Mouse (Mus musculus) forebrain, embryonic 14.5 days (tissue): ENCODE measurements around the gene Fry. TPM values are rescaled to one million over a fixed set of nuclear protein-coding genes. Genes with fewer than 3 reads are reported as not detected.
A peak's percentile ranks its signal among the peaks of the same experiment; 100 is the strongest.

ENCODE experiments used
- ATAC-seq: fragments of 200-750 bp; cut with Nextera tagmentation; 2 replicates; pipeline ENCODE4 v1.8.0; 2017; ENCODE audit warnings: mild to moderate bottlenecking, moderate library complexity
- DNase-seq: peaks from one replicate; pipeline ENCODE4 v3.0.0-alpha.2; 2015; ENCODE audit warnings: low spot score
- H3K27ac ChIP-seq: fragments of 300-500 bp; sonication (generic); 2 replicates; pipeline ENCODE4 v1.5.1; 2014; ENCODE audit warnings: low read depth, mild to moderate bottlenecking, control low read depth, low read length, moderate library complexity
- H3K27me3 ChIP-seq: fragments of 300-500 bp; sonication (generic); replicated peaks from 2 replicates; pipeline ENCODE4 v1.6.1; 2014; ENCODE audit warnings: low read length, control low read depth, mixed read lengths; ENCODE audit not compliant: control insufficient read depth, insufficient read depth
- H3K36me3 ChIP-seq: fragments of 300-500 bp; sonication (generic); 2 replicates; pipeline ENCODE4 v1.6.1; 2014; ENCODE audit warnings: low read length, control low read depth; ENCODE audit not compliant: control insufficient read depth, insufficient read depth
- H3K4me1 ChIP-seq: fragments of 300-500 bp; sonication (generic); 2 replicates; pipeline ENCODE4 v1.6.1; 2014; ENCODE audit warnings: antibody characterized with exemption, low read length, control low read depth; ENCODE audit not compliant: control insufficient read depth, insufficient read depth
- H3K4me2 ChIP-seq: fragments of 300-500 bp; sonication (generic); 2 replicates; pipeline ENCODE4 v1.6.1; 2014; ENCODE audit warnings: mild to moderate bottlenecking, control low read depth, low read length
- H3K4me3 ChIP-seq: fragments of 300-500 bp; sonication (generic); 2 replicates; pipeline ENCODE4 v1.5.1; 2014; ENCODE audit warnings: low read depth, low read length, control low read depth
- H3K9ac ChIP-seq: fragments of 300-500 bp; sonication (generic); 2 replicates; pipeline ENCODE4 v1.6.1; 2014; ENCODE audit warnings: mild to moderate bottlenecking, low read length, control low read depth, moderate library complexity
- H3K9me3 ChIP-seq: fragments of 300-500 bp; sonication (generic); replicated peaks from 2 replicates; pipeline ENCODE4 v1.6.1; 2016; ENCODE audit warnings: low read length, control low read depth, mixed read lengths; ENCODE audit not compliant: control insufficient read depth
- WGBS: fragments of 180-500 bp; shearing (Covaris S2); extraction: QIAGEN DNeasy Blood & Tissue Kit; methylation state at CpG from one replicate; pipeline ENCODE4 v1.1.7; 2014; 5-methylcytosine and 5-hydroxymethylcytosine counted together
- polyA plus RNA-seq: library from polyadenylated mRNA; unstranded; fragments of >200 nt; fragmentation: Nextera tagmentation; extraction: Ambion mirVana; gene quantifications from 2 replicates; pipeline ENCODE4 v1.2.1, GENCODE M21; 2014

The Fry gene
- polyA plus RNA-seq, 1 experiment from 2014 or later, result 27.4 TPM

GRCm38 (mm10) chr5:150384272-150385215 is 266.1 kb downstream of the Fry start:
- DNase-seq (no peak), ATAC-seq (no peak)
- no peak overlapping the region for H3K4me2 ChIP-seq
- 74% methylated on average over 17 of the region's 17 CpGs for WGBS
- no peaks in the 10 kb centered on the region for H3K9me3 ChIP-seq
- H3K27me3 ChIP-seq, result no peaks in the 10 kb centered on the region
- H3K36me3 ChIP-seq, result peaks cover 46% of the 10 kb centered on the region
- no peak overlapping the region for H3K9ac ChIP-seq
- no peak overlapping the region for H3K27ac ChIP-seq
- no peaks in the 10 kb centered on the region for H3K4me1 ChIP-seq
- no peak overlapping the region for H3K4me3 ChIP-seq

GRCm38 (mm10) chr5:150385224-150385623 is 266.8 kb downstream of the Fry start:
- no peak overlapping the region for H3K4me2 ChIP-seq
- peaks cover 49% of the 10 kb centered on the region for H3K36me3 ChIP-seq
- no peaks in the 10 kb centered on the region for H3K4me1 ChIP-seq
- H3K27ac ChIP-seq, result no peak overlapping the region
- no peak for DNase-seq
- H3K4me3 ChIP-seq, result no peak overlapping the region
- WGBS, result 84% methylated on average over 7 of the region's 7 CpGs
- H3K27me3 ChIP-seq, result no peaks in the 10 kb centered on the region
- no peaks in the 10 kb centered on the region for H3K9me3 ChIP-seq
- ATAC-seq, result no peak
- no peak overlapping the region for H3K9ac ChIP-seq

GRCm38 (mm10) chr5:150388623-150389022 is 270.2 kb downstream of the Fry start:
- H3K9ac ChIP-seq, result no peak overlapping the region
- WGBS, result 81% methylated on average over 12 of the region's 12 CpGs
- no peaks in the 10 kb centered on the region for H3K4me1 ChIP-seq
- no peak overlapping the region for H3K27ac ChIP-seq
- no peaks in the 10 kb centered on the region for H3K27me3 ChIP-seq
- ATAC-seq (no peak), DNase-seq (no peak)
- H3K9me3 ChIP-seq, result no peaks in the 10 kb centered on the region
- H3K36me3 ChIP-seq, result peaks cover 34% of the 10 kb centered on the region
- H3K4me3 ChIP-seq, result no peak overlapping the region
- H3K4me2 ChIP-seq, result no peak overlapping the region

- Histone ChIP-seq H3K9ac (no peak overlapping the region), H3K27ac (no peak overlapping the region), H3K4me2 (no peak overlapping the region), H3K36me3 (peaks cover 44% of the 10 kb centered on the region), H3K4me1 (no peaks in the 10 kb centered on the region), H3K4me3 (no peak overlapping the region), H3K9me3 (peaks cover 3% of the 10 kb centered on the region; the same call in 1 of the 2 replicates), H3K27me3 (no peaks in the 10 kb centered on the region)
- no peak for DNase-seq
- ATAC-seq, result no peak
- WGBS, result 85% methylated on average over 10 of the region's 10 CpGs
Observed at GRCm38 (mm10) chr5:150389589-150390377, 271.3 kb downstream of the Fry start.

GRCm38 (mm10) chr5:150390422-150390821 is 272.0 kb downstream of the Fry start:
- H3K4me3 ChIP-seq, result no peak overlapping the region
- H3K4me1 ChIP-seq, result no peaks in the 10 kb centered on the region
- no peak overlapping the region for H3K9ac ChIP-seq
- no peak overlapping the region for H3K27ac ChIP-seq
- no peak for ATAC-seq
- DNase-seq, result no peak
- H3K27me3 ChIP-seq, result no peaks in the 10 kb centered on the region
- peaks cover 3% of the 10 kb centered on the region; the same call in 1 of the 2 replicates for H3K9me3 ChIP-seq
- peaks cover 46% of the 10 kb centered on the region for H3K36me3 ChIP-seq
- no peak overlapping the region for H3K4me2 ChIP-seq
- 79% methylated on average over 7 of the region's 7 CpGs for WGBS

- Histone ChIP-seq H3K27ac (no peak overlapping the region), H3K27me3 (no peaks in the 10 kb centered on the region), H3K4me3 (no peak overlapping the region), H3K4me2 (no peak overlapping the region), H3K36me3 (peaks cover 45% of the 10 kb centered on the region), H3K9ac (no peak overlapping the region), H3K4me1 (no peaks in the 10 kb centered on the region), H3K9me3 (peaks cover 3% of the 10 kb centered on the region; the same call in 1 of the 2 replicates)
- DNase-seq (no peak), ATAC-seq (no peak)
- 98% methylated on average over 6 of the region's 6 CpGs for WGBS
Observed at GRCm38 (mm10) chr5:150394645-150395044, 276.2 kb downstream of the Fry start.

- ATAC-seq (no peak), DNase-seq (peak; percentile 30)
- Histone ChIP-seq H3K27ac (no peak overlapping the region), H3K36me3 (peaks cover 55% of the 10 kb centered on the region), H3K4me1 (no peaks in the 10 kb centered on the region), H3K9ac (no peak overlapping the region), H3K9me3 (peaks cover 6% of the 10 kb centered on the region; the same call in 1 of the 2 replicates), H3K27me3 (no peaks in the 10 kb centered on the region), H3K4me3 (no peak overlapping the region), H3K4me2 (no peak overlapping the region)
- WGBS, result 22% methylated on average over 13 of the region's 13 CpGs
Observed at GRCm38 (mm10) chr5:150402832-150403447, 284.5 kb downstream of the Fry start.

GRCm38 (mm10) chr5:150404867-150405266 is 286.4 kb downstream of the Fry start:
- Histone ChIP-seq H3K4me3 (no peak overlapping the region), H3K9ac (no peak overlapping the region), H3K4me1 (no peaks in the 10 kb centered on the region), H3K4me2 (no peak overlapping the region), H3K27ac (no peak overlapping the region), H3K9me3 (peaks cover 6% of the 10 kb centered on the region; the same call in 1 of the 2 replicates), H3K36me3 (peaks cover 44% of the 10 kb centered on the region), H3K27me3 (no peaks in the 10 kb centered on the region)
- 76% methylated on average over 8 of the region's 8 CpGs for WGBS
- DNase-seq (no peak), ATAC-seq (no peak)
